Mouse (Mus musculus) embryonic facial prominence, embryonic 11.5 days (tissue): ENCODE measurements around the gene Parn. TPM values are rescaled to one million over a fixed set of nuclear protein-coding genes. Genes with fewer than 3 reads are reported as not detected.

Source experiments
- ATAC-seq: fragments of 200-750 bp; cut with Nextera tagmentation; replicated peaks from 2 replicates; pipeline ENCODE4 v1.8.0; 2017; ENCODE audit warnings: low read depth; ENCODE audit not compliant: insufficient number of reproducible peaks, low FRiP score, low TSS enrichment
- DNase-seq: peaks from one replicate; pipeline ENCODE4 v3.0.0-alpha.2; 2015; ENCODE audit warnings: low spot score
- H3K27ac ChIP-seq: fragments of 300-500 bp; sonication (generic); replicated peaks from 2 replicates; pipeline ENCODE4 v1.5.1; 2014; ENCODE audit warnings: mild to moderate bottlenecking, low read depth, low read length, control low read depth
- H3K27me3 ChIP-seq: fragments of 300-500 bp; sonication (generic); 2 replicates; pipeline ENCODE4 v1.6.1; 2014; ENCODE audit warnings: mild to moderate bottlenecking, low read length, moderate library complexity, mixed read lengths; ENCODE audit not compliant: control insufficient read depth, insufficient read depth
- H3K36me3 ChIP-seq: fragments of 300-500 bp; sonication (generic); replicated peaks from 2 replicates; pipeline ENCODE4 v1.6.1; 2014; ENCODE audit warnings: low read depth, mild to moderate bottlenecking, low read length, moderate library complexity, mixed read lengths; ENCODE audit not compliant: control insufficient read depth, insufficient read depth
- H3K4me1 ChIP-seq: fragments of 300-500 bp; sonication (generic); 2 replicates; pipeline ENCODE4 v1.6.1; 2014; ENCODE audit warnings: low read length, mixed read lengths; ENCODE audit not compliant: control insufficient read depth, insufficient read depth
- H3K4me2 ChIP-seq: fragments of 300-500 bp; sonication (generic); 2 replicates; pipeline ENCODE4 v1.6.1; 2014; ENCODE audit warnings: low read depth, mild to moderate bottlenecking, control low read depth, low read length, moderate library complexity
- H3K4me3 ChIP-seq: fragments of 300-500 bp; sonication (generic); 2 replicates; pipeline ENCODE4 v1.5.1; 2014; ENCODE audit warnings: low read depth, low read length, control low read depth
- H3K9ac ChIP-seq: fragments of 300-500 bp; sonication (generic); replicated peaks from 2 replicates; pipeline ENCODE4 v1.6.1; 2014; ENCODE audit warnings: mild to moderate bottlenecking, control low read depth, low read length
- H3K9me3 ChIP-seq: fragments of 300-500 bp; sonication (generic); replicated peaks from 2 replicates; pipeline ENCODE4 v1.6.1; 2016; ENCODE audit warnings: mild to moderate bottlenecking, low read length, inconsistent platforms, mixed read lengths; ENCODE audit not compliant: control insufficient read depth
- WGBS: fragments of 180-500 bp; shearing (Covaris S2); extraction: QIAGEN DNeasy Blood & Tissue Kit; methylation state at CpG from one replicate; pipeline ENCODE4 v1.1.7; 2014; 5-methylcytosine and 5-hydroxymethylcytosine counted together
- polyA plus RNA-seq: library from polyadenylated mRNA; unstranded; fragments of >200 nt; fragmentation: Nextera tagmentation; extraction: Ambion mirVana; gene quantifications from 2 replicates; pipeline ENCODE4 v1.2.1, GENCODE M21; 2014

Parn gene
- polyA plus RNA-seq, 1 experiment from 2014 or later: 42.4 TPM

GRCm38 (mm10) chr16:13541121-13541747, 126.7 kb downstream of the Parn start:
- Histone ChIP-seq H3K9me3 (no peaks in the 10 kb centered on the region; the same call in 1 of the 2 replicates), H3K27ac (no peak overlapping the region), H3K4me3 (no peak overlapping the region), H3K27me3 (no peaks in the 10 kb centered on the region), H3K9ac (no peak overlapping the region), H3K4me2 (no peak overlapping the region), H3K36me3 (no peaks in the 10 kb centered on the region), H3K4me1 (no peaks in the 10 kb centered on the region)
- ATAC-seq: no peak
- 81% methylated on average over 15 of the region's 15 CpGs for WGBS
- DNase-seq: no peak

- no peaks in the 10 kb centered on the region for H3K9me3 ChIP-seq
- WGBS: 81% methylated on average over 9 of the region's 9 CpGs
- H3K36me3 ChIP-seq: no peaks in the 10 kb centered on the region
- H3K27ac ChIP-seq: no peak overlapping the region
- ATAC-seq: no peak
- no peak overlapping the region for H3K4me3 ChIP-seq
- H3K9ac ChIP-seq: no peak overlapping the region
- H3K4me2 ChIP-seq: no peak overlapping the region
- DNase-seq: no peak
- no peaks in the 10 kb centered on the region for H3K4me1 ChIP-seq
- H3K27me3 ChIP-seq: no peaks in the 10 kb centered on the region
Observed at GRCm38 (mm10) chr16:13538933-13539648, 128.9 kb downstream of the Parn start.

GRCm38 (mm10) chr16:13538213-13538932, 129.6 kb downstream of the Parn start:
- no peaks in the 10 kb centered on the region for H3K27me3 ChIP-seq
- no peak overlapping the region for H3K4me2 ChIP-seq
- DNase-seq (no peak), ATAC-seq (no peak)
- no peak overlapping the region for H3K4me3 ChIP-seq
- no peaks in the 10 kb centered on the region for H3K36me3 ChIP-seq
- WGBS: 50% methylated on average over 13 of the region's 13 CpGs
- H3K9me3 ChIP-seq: no peaks in the 10 kb centered on the region
- H3K4me1 ChIP-seq: no peaks in the 10 kb centered on the region
- H3K9ac ChIP-seq: no peak overlapping the region
- H3K27ac ChIP-seq: no peak overlapping the region

- Histone ChIP-seq H3K4me3 (no peak overlapping the region), H3K4me2 (no peak overlapping the region), H3K27ac (no peak overlapping the region), H3K36me3 (no peaks in the 10 kb centered on the region), H3K27me3 (no peaks in the 10 kb centered on the region), H3K9me3 (no peaks in the 10 kb centered on the region), H3K9ac (no peak overlapping the region), H3K4me1 (no peaks in the 10 kb centered on the region)
- 84% methylated on average over 7 of the region's 7 CpGs for WGBS
- DNase-seq (no peak), ATAC-seq (no peak)
Observed at GRCm38 (mm10) chr16:13536404-13536803, 131.6 kb downstream of the Parn start.

- no peaks in the 10 kb centered on the region for H3K9me3 ChIP-seq
- ATAC-seq: no peak
- no peaks in the 10 kb centered on the region for H3K36me3 ChIP-seq
- H3K27me3 ChIP-seq: no peaks in the 10 kb centered on the region
- DNase-seq: no peak
- H3K4me3 ChIP-seq: no peak overlapping the region
- no peaks in the 10 kb centered on the region for H3K4me1 ChIP-seq
- WGBS: 74% methylated on average over 12 of the region's 12 CpGs
- H3K9ac ChIP-seq: no peak overlapping the region
- no peak overlapping the region for H3K4me2 ChIP-seq
- H3K27ac ChIP-seq: no peak overlapping the region
Observed at GRCm38 (mm10) chr16:13535856-13536255, 132.1 kb downstream of the Parn start.

GRCm38 (mm10) chr16:13532840-13533239, 135.1 kb downstream of the Parn start:
- H3K4me3 ChIP-seq: no peak overlapping the region
- H3K36me3 ChIP-seq: no peaks in the 10 kb centered on the region
- H3K9ac ChIP-seq: no peak overlapping the region
- no peak overlapping the region for H3K4me2 ChIP-seq
- no peaks in the 10 kb centered on the region for H3K4me1 ChIP-seq
- no peak for ATAC-seq
- no peaks in the 10 kb centered on the region for H3K27me3 ChIP-seq
- no peak overlapping the region for H3K27ac ChIP-seq
- peak; percentile 44 for DNase-seq
- no peaks in the 10 kb centered on the region for H3K9me3 ChIP-seq

- no peaks in the 10 kb centered on the region for H3K4me1 ChIP-seq
- no peak overlapping the region for H3K4me2 ChIP-seq
- H3K9me3 ChIP-seq: no peaks in the 10 kb centered on the region
- no peak for DNase-seq
- no peak for ATAC-seq
- no peaks in the 10 kb centered on the region for H3K36me3 ChIP-seq
- H3K9ac ChIP-seq: no peak overlapping the region
- H3K27ac ChIP-seq: no peak overlapping the region
- H3K4me3 ChIP-seq: no peak overlapping the region
- WGBS: 84% methylated on average over 5 of the region's 5 CpGs
- H3K27me3 ChIP-seq: no peaks in the 10 kb centered on the region
Observed at GRCm38 (mm10) chr16:13531279-13531678, 136.7 kb downstream of the Parn start.

GRCm38 (mm10) chr16:13521359-13521758, 146.6 kb downstream of the Parn start:
- no peaks in the 10 kb centered on the region for H3K27me3 ChIP-seq
- no peak overlapping the region for H3K4me2 ChIP-seq
- WGBS: 77% methylated on average over 6 of the region's 6 CpGs
- H3K4me1 ChIP-seq: no peaks in the 10 kb centered on the region
- ATAC-seq: no peak
- H3K9ac ChIP-seq: no peak overlapping the region
- no peak for DNase-seq
- H3K9me3 ChIP-seq: no peaks in the 10 kb centered on the region
- no peak overlapping the region for H3K4me3 ChIP-seq
- no peaks in the 10 kb centered on the region for H3K36me3 ChIP-seq
- no peak overlapping the region for H3K27ac ChIP-seq
